Mouse (Mus musculus): ENCODE measurements around the gene Cyp4x1.
"Not testable (repeated sequence)": the region's sequence is repeated elsewhere in the genome, so short reads cannot be mapped to it uniquely, and the experiment has no call there.

Gene Cyp4x1

GRCm38 (mm10) chr4:115133621-115134295 lies at the start of gene Cyp4x1:
TSS of gene Cyp4x1 (minus strand) at chr4:115134281.
- DNase-seq (ENCODE audit: low spot score) = peak; percentile 68

DNA sequence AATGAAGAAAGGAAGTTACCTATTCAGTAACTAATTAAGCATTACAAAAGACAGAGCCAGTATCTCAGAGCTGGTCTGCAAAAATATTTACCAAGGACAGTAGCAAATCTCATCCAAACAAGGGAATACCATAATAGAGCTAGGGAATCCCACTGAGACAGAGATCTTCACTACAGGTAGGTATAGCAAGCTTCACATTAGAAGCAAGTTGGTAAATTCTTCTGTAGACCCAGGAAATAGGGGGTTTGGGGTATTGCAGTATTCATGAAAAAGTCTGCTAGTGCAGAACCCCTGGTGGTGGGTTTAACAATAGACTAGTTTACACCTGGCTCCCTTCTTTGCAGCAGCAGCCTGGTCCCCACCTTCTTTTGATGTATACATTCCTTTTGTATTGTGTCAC lies 42.1 kb upstream of the Cyp4x1 start:
- not testable (repeated sequence) for DNase-seq (ENCODE audit: low spot score)

GRCm38 (mm10) chr4:115174694-115175353 lies 40.7 kb upstream of the Cyp4x1 start:
- no peak for DNase-seq (ENCODE audit: low spot score)

GRCm38 (mm10) chr4:115158963-115159362 lies 24.9 kb upstream of the Cyp4x1 start:
- DNase-seq (ENCODE audit: low spot score) = not testable (repeated sequence)

- DNase-seq (ENCODE audit: low spot score) = no peak
Observed at GRCm38 (mm10) chr4:115154723-115155122, 20.6 kb upstream of the Cyp4x1 start.

DNA sequence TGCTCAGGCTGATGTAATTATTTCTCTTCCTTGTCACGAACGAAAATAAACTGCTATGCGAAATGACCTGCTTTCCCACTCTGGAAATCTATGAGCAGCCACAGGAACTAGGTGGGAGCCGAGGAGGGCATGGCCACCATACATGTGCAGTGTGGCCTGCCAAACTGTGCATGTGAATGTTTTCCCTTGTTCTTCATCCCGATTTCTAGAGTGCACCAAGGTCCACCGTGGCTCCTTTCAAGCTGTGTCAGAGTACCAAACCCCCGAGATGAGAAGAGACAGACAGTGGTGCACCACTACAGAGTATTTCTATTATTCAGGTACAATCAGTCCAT lies 182 bp upstream of the Cyp4x1 start:
- peak; percentile 8 for DNase-seq (ENCODE audit: low spot score)

DNA sequence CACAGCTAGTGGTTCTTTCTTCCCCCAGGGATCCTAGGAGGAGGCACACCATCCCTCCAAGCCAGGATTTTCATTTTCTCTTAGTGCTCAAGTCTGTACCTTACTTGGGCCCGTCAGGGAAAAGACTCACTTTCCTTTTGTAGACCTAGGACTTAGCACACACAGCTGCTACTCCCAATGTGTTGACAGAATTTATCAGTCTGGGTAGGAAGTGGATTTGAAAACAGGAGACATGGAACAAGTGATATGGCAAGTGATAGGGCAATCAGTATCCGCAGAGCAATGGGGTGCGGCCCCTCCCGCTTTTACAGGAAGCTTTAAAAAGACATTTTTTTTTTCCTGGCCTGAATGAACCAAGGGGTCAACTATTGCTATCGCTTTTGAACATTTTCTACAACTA lies 996 bp downstream of the Cyp4x1 start:
- peak; percentile 9 for DNase-seq (ENCODE audit: low spot score)

- no peak for DNase-seq (ENCODE audit: low spot score)
Observed at GRCm38 (mm10) chr4:115124713-115125112, 9.4 kb downstream of the Cyp4x1 start.

GRCm38 (mm10) chr4:115123507-115123906 lies 10.6 kb downstream of the Cyp4x1 start:
- no peak for DNase-seq (ENCODE audit: low spot score)

- DNase-seq (ENCODE audit: low spot score) = no peak
Observed at GRCm38 (mm10) chr4:115121608-115122007, 12.5 kb downstream of the Cyp4x1 start.

DNA sequence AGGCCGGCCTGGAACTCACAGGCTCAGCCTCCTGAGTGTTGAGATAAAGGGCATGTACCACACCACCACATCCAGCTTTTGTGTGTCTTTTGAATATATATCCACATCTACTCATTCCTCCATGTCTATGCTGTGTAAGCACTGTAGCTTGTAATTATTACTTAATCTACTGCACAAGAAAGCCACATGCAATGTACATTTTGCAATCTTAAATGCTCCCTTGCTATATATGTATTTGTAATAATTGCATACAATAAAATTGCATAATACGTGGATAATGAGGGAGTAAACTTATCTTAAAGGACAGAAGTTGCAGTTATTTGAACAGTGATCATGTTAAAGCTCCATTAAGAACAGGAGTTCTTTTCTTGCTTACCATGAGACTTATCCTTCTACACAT lies 12.9 kb downstream of the Cyp4x1 start:
- DNase-seq (ENCODE audit: low spot score) = no peak

DNA sequence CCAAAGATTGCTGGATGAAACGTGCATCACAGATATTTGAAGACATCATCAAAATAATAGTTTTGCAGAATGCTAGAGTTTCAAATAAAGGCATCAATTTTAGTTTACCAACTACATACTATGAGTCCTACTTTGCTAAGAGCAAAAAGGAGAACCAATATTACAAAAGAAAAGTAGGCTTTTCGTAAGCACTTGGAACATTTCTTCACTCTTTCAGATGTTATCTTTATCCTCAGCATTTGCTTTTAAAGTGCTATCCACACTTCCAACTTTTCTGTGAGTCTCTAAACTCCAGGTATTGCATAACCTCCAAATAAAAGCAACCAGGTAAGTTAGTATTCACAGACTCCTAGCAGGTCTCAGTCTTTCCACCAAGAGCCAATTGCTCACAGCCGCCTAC lies 14.4 kb downstream of the Cyp4x1 start:
- no peak for DNase-seq (ENCODE audit: low spot score)

DNA sequence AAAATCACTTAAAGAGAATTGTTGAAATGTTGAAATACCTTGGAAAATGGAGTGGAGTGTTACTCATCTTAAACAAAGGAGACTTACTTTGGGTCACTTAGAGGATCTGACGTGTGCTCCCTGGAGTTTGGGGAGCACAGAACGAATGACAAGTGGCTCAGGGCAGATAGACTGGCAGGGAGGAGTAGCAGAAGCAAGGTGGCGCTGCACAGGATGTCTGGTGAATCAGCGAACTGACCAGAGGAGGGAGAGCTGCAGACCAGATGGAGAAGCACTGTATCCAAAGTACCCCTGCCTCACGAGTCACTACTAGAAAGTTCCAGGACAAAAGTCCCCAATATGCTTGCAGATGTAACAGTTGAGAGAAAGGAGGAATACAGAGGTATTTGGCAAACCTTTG lies 20.8 kb downstream of the Cyp4x1 start:
- no peak for DNase-seq (ENCODE audit: low spot score)

DNA sequence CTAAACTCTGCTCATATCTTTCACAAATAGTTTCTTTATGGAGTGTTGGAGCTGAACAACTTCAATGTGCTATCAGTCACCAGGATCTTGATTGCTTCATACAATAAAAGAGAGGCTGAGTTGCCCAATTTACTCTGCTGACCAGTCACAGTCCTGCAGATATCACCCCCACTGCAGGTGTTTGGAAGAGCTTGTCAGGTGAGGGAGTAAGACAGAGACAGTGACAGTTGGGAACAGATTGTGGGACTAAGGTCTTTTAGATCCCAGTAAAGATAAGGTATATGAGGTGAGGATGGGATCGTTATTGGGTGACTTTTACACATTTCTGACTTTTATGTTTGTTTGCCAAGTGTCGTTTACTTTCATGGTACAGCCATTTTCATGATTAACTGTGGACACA lies 22.9 kb downstream of the Cyp4x1 start:
- no peak for DNase-seq (ENCODE audit: low spot score)

- no peak for DNase-seq (ENCODE audit: low spot score)
Observed at GRCm38 (mm10) chr4:115103510-115103909, 30.6 kb downstream of the Cyp4x1 start.

DNA sequence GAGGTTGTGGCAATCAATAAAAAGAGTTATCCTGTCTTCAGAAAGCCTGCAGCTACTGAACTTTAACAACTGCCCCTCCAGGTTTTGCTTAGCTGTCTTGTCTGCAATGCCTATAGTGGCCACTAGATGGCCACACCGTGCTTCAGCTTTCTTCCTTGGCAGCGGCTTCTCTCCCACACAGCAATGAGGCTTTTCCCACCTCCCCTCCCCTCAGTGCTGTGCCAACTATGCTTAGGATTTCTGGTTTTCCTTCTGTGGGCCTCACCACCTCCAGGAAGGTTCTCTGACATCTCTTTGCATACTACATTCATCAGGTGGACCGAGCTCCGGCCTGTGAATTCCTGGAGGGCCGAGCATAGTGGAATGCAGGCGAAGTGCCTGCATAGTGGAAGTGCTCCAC lies 32.4 kb downstream of the Cyp4x1 start:
- peak; percentile 76 for DNase-seq (ENCODE audit: low spot score)

GRCm38 (mm10) chr4:115097146-115097496 lies 37.0 kb downstream of the Cyp4x1 start:
- peak; percentile 37 for DNase-seq (ENCODE audit: low spot score)

GRCm38 (mm10) chr4:115096435-115097145 lies 37.5 kb downstream of the Cyp4x1 start:
- no peak for DNase-seq (ENCODE audit: low spot score)

DNA sequence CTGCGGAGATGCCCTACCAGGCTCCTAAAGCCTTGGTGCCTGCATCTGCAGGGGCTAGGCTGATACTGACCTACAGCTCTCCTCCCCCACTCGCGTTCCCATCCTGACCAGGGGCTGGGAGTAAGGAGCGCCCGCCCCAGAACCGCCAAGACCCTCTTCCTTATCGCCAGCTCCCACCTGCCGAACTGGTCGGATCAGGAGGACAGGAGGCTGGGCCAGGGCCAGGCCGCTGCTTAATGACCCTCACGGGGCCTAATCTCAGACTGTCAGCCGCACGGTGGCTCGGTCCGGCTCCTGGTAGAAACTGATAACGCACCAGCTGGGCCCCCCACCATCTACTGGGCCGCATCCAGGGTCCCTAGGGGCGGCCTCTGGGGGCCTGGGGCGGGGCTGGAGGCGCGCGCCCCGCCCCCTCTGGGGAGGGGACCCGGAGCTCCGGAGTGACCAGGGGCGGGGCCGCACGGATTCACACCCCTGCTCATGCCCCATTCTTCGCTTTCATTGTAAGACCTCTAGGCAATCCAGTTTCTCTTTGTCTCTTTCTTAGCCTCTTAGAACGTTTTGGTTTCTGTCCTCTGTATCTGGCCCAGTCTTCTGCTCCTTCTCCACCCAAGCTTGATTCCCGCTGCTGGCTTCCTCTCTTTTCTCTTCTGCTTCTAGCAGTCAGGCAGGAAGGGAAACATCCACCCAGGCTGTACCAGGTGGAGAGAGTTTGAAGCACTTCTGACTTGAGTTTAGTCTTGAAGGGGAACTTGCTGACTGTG lies 38.2 kb downstream of the Cyp4x1 start:
- DNase-seq (ENCODE audit: low spot score) = no peak

- no peak for DNase-seq (ENCODE audit: low spot score)
Observed at GRCm38 (mm10) chr4:115094056-115094455, 40.0 kb downstream of the Cyp4x1 start.

DNA sequence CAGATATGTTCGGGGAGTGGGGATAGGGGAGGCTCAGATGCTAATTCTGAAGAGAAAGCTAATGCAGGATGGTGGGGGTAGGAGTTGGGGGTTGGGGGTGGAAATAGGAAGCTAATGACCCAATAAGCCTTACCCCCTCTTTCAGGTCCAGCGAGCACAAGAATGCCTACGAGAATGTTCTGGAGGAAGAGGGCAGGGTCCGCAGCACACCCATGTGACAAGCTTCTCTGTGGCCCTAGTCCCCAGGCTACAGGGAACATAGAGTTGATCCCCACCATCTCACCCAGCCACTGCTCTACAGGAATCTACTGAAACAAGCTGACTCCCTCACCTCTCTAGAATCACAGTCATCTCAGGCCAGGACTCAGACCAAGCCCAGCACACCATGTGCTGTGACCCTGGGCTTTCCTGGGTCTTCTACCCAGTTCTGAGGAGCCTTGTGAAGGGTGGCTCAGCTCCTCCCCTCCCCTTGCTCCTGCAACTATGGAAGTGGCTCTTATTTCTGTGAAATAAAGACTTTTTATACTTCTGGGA lies 40.7 kb downstream of the Cyp4x1 start:
- DNase-seq (ENCODE audit: low spot score) = no peak

DNA sequence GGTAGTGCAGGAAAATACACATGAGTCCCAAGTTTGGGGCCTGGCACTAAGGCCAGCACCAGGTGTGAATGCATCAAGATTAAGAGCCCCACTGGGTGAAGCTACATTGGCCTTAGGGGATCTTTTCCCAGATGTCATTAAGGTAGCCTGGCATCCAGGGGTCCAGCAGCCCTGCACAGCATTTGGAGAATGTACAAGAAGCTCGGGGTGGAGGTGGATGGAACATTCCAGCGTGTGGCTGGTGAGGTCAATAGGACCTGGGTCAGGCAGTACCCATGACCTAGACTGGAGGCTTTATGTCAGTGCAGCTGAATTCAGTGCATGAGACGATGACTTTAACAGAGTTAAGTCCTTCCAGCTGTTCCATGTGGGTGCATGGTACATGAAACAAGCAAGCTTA lies 42.3 kb downstream of the Cyp4x1 start:
- no peak for DNase-seq (ENCODE audit: low spot score)

Data from layer of hippocampus, adult 11-12 months (tissue).